In the genomic region with DNA sequence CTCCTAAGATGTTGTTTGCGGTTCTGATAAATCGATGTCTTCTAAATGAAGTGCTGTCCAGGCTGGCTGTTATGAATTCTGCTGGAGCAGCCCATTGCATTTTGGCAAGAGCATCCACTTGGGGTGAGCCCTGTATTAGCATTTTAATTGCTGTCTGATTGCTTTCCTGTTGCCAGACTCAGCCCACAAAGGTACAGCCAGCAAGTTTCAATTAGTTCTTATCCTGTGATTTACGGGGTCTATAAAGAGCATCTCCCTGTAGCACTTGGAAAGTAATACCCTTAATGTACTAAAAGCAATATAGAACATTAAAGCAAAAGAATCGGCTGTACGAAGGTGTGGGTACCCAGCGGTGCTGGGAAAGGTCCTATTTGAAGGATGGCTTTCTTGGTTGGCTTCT, we compare ENCODE assay signal across 36 mouse cellular contexts. TPM values are rescaled to one million over a fixed set of nuclear protein-coding genes. Genes with fewer than 3 reads are reported as not detected.
DNase-seq lines count a peak whose midpoint lies in the region; ATAC-seq and TF ChIP-seq lines count a peak whose summit lies in the region.
"Had no signal": no experiment of that assay in that cellular context is flagged by ENCODE, and none has a peak within 500 bp of the region (broad histone marks: within the 10 kb centered on the region; RNA-seq: fewer than 3 reads in every experiment).

No protein-coding gene starts in this region.

- no peak for TF ChIP-seq POLR2A in thymus, adult 2 months (IDR thresholded peaks at IDR 0.05; ENCODE audit: control insufficient read depth, extremely low read depth, insufficient read depth, low read length, poor library complexity)

- no peak for DNase-seq in kidney, adult 18-20 months
- no peak for DNase-seq in neural tube, embryonic 10.5 days (ENCODE audit: extremely low spot score, low spot score)
- peak; percentile 6 for DNase-seq in hindlimb bud, embryonic 11.5 days (ENCODE audit: extremely low spot score, low read depth, low spot score)
- no peak for DNase-seq in heart, postnatal 36 days
- DNase-seq in thymus, adult 2 months, result no peak
- DNase-seq: adrenal gland, postnatal 25 days; B cell, adult 2 months; cerebellum, adult 8-10 months; cerebellum, postnatal 36 days; gastrocnemius, postnatal 10 days; kidney, adult 9 months; kidney, postnatal 36 days; lung, embryonic 14.5 days; lung, postnatal 14 days; retina, postnatal 1 day; right cerebral cortex, postnatal 14 days; thymus, postnatal 25 days had no signal

- peak; percentile 51; the same call in 1 of the 2 replicates for ATAC-seq in kidney, embryonic 16.5 days (ENCODE audit: low FRiP score, low TSS enrichment)
- peak; percentile 53; the same call in 1 of the 2 replicates for ATAC-seq in neural tube, embryonic 12.5 days (ENCODE audit: low FRiP score, low read depth)
- ATAC-seq: forebrain, embryonic 13.5 days; intestine, embryonic 16.5 days had no signal

- no peaks in the 10 kb centered on the region for H3K9me3 ChIP-seq in kidney, embryonic 16.5 days (ENCODE audit: low read length)
- no peaks in the 10 kb centered on the region for H3K9me3 ChIP-seq in neural tube, embryonic 12.5 days
- H3K9me3 ChIP-seq: forebrain, embryonic 13.5 days; heart, embryonic 10.5 days; heart, embryonic 15.5 days; limb, embryonic 12.5 days; liver, embryonic 15.5 days had no signal

- no peaks in the 10 kb centered on the region for H3K4me1 ChIP-seq in kidney, embryonic 16.5 days (ENCODE audit: insufficient read depth, low read length)
- no peaks in the 10 kb centered on the region for H3K4me1 ChIP-seq in neural tube, embryonic 12.5 days
- H3K4me1 ChIP-seq in thymus, adult 2 months (replicated peaks; ENCODE audit: control insufficient read depth, insufficient read depth, low read length), result no peaks in the 10 kb centered on the region
- H3K4me1 ChIP-seq: forebrain, embryonic 13.5 days; heart, embryonic 10.5 days; heart, embryonic 15.5 days; limb, embryonic 12.5 days; liver, embryonic 15.5 days had no signal

- intact Hi-C loops in heart, postnatal 36 days (cut with DNase I), result no loop called here

- WGBS in kidney, embryonic 16.5 days, result 52% methylated on average over 6 of the region's 6 CpGs
- 71% methylated on average over 6 of the region's 6 CpGs for WGBS in neural tube, embryonic 12.5 days
- WGBS in thymus, adult 2 months, result 91% methylated on average over 6 of the region's 6 CpGs

- no peaks in the 10 kb centered on the region for H3K27me3 ChIP-seq in kidney, embryonic 16.5 days (ENCODE audit: insufficient read depth, low read length)
- no peaks in the 10 kb centered on the region for H3K27me3 ChIP-seq in neural tube, embryonic 12.5 days (replicated peaks)
- no peaks in the 10 kb centered on the region for H3K27me3 ChIP-seq in thymus, adult 2 months (ENCODE audit: control insufficient read depth, insufficient read depth, low read length)
- H3K27me3 ChIP-seq: forebrain, embryonic 13.5 days; heart, embryonic 15.5 days; limb, embryonic 12.5 days; liver, embryonic 15.5 days had no signal

- H3K36me3 ChIP-seq in kidney, embryonic 16.5 days (ENCODE audit: insufficient read depth, low read length), result no peaks in the 10 kb centered on the region
- no peaks in the 10 kb centered on the region for H3K36me3 ChIP-seq in neural tube, embryonic 12.5 days
- no peaks in the 10 kb centered on the region for H3K36me3 ChIP-seq in thymus, adult 2 months (ENCODE audit: control insufficient read depth, insufficient read depth, low read length)
- H3K36me3 ChIP-seq: heart, embryonic 10.5 days; heart, embryonic 15.5 days; limb, embryonic 12.5 days; liver, embryonic 15.5 days had no signal

- H3K27ac ChIP-seq in kidney, embryonic 16.5 days (ENCODE audit: low read length), result no peak overlapping the region
- H3K27ac ChIP-seq in neural tube, embryonic 12.5 days, result no peak overlapping the region
- H3K27ac ChIP-seq in thymus, adult 2 months (ENCODE audit: control insufficient read depth, insufficient read depth, low read length), result no peak overlapping the region
- H3K27ac ChIP-seq: forebrain, embryonic 13.5 days; heart, embryonic 10.5 days; heart, embryonic 15.5 days; layer of hippocampus, adult 2 months; left cerebral cortex, adult 2 months; limb, embryonic 12.5 days; liver, embryonic 15.5 days had no signal

- no peak overlapping the region for H3K9ac ChIP-seq in kidney, embryonic 16.5 days (replicated peaks; ENCODE audit: low read length)
- no peak overlapping the region for H3K9ac ChIP-seq in neural tube, embryonic 12.5 days
- H3K9ac ChIP-seq: forebrain, embryonic 13.5 days; heart, embryonic 15.5 days; limb, embryonic 12.5 days; liver, embryonic 15.5 days; lung, embryonic 14.5 days had no signal

- no peak overlapping the region for H3K4me3 ChIP-seq in kidney, embryonic 16.5 days (ENCODE audit: low read length)
- no peak overlapping the region for H3K4me3 ChIP-seq in neural tube, embryonic 12.5 days
- H3K4me3 ChIP-seq in thymus, adult 2 months (ENCODE audit: control insufficient read depth, insufficient read depth, low read length), result no peak overlapping the region
- H3K4me3 ChIP-seq: forebrain, embryonic 13.5 days; heart, embryonic 10.5 days; heart, embryonic 15.5 days; layer of hippocampus, adult 2 months; left cerebral cortex, adult 2 months; limb, embryonic 12.5 days; liver, embryonic 15.5 days had no signal

- no peak for TF ChIP-seq CTCF in thymus, adult 2 months (IDR thresholded peaks at IDR 0.05; ENCODE audit: borderline replicate concordance, control insufficient read depth, extremely low read depth, insufficient read depth, low read length, poor library complexity)

- H3K4me2 ChIP-seq in kidney, embryonic 16.5 days (replicated peaks; ENCODE audit: low read depth, low read length), result no peak overlapping the region
- H3K4me2 ChIP-seq in neural tube, embryonic 12.5 days (replicated peaks), result no peak overlapping the region
- H3K4me2 ChIP-seq: forebrain, embryonic 13.5 days; heart, embryonic 15.5 days; limb, embryonic 12.5 days; liver, embryonic 15.5 days; lung, embryonic 14.5 days had no signal

RNA-seq across cellular contexts. Expression of a gene that starts 21.7 kb away (rescaled TPM):
- polyA plus RNA-seq in kidney, embryonic 16.5 days (2015; fragmentation: Nextera tagmentation; extraction: Ambion mirVana), result 0.06 TPM in 1 of 2 replicates, not detected in the other
- 0.13 TPM in 1 of 2 replicates, not detected in the other for polyA plus RNA-seq in neural tube, embryonic 12.5 days (2016; fragmentation: Nextera tagmentation; extraction: Ambion mirVana)
- total RNA-seq in heart, postnatal 36 days (2021), result under 1 TPM in 1 of 2 experiments, not detected in 1; 0.08 TPM
- polyA plus RNA-seq in thymus, adult 2 months (2012; rRNA removed), result not detected in 2 replicates
- total RNA-seq: adrenal gland, adult 18-20 months; adrenal gland, postnatal 25 days; gastrocnemius, postnatal 10 days; granulocyte monocyte progenitor cell, adult 5-6 weeks; hematopoietic stem cell, adult 5-6 weeks; layer of hippocampus, adult 2 months; layer of hippocampus, postnatal 14 days; left cerebral cortex, adult 2 months; left cerebral cortex, postnatal 25 days; liver, adult 2 months had no signal
- polyA plus RNA-seq: embryonic facial prominence, embryonic 11.5 days; forebrain, embryonic 13.5 days; heart, embryonic 10.5 days; intestine, embryonic 16.5 days; liver, adult 2 months; liver, embryonic 15.5 days; lung, embryonic 14.5 days; neural tube, embryonic 11.5 days; small intestine, adult 2 months had no signal

RNA-seq across cellular contexts. Expression of a gene that starts 37.7 kb away (rescaled TPM):
- not detected in 2 replicates for polyA plus RNA-seq in kidney, embryonic 16.5 days (2015; fragmentation: Nextera tagmentation; extraction: Ambion mirVana)
- polyA plus RNA-seq in neural tube, embryonic 12.5 days (2016; fragmentation: Nextera tagmentation; extraction: Ambion mirVana), result not detected in 2 replicates
- total RNA-seq in heart, postnatal 36 days (2021), result not detected
- polyA plus RNA-seq in thymus, adult 2 months (2012; rRNA removed), result 0.03 TPM in 1 of 2 replicates, not detected in the other
- total RNA-seq: adrenal gland, adult 18-20 months; adrenal gland, postnatal 25 days; gastrocnemius, postnatal 10 days; granulocyte monocyte progenitor cell, adult 5-6 weeks; hematopoietic stem cell, adult 5-6 weeks; layer of hippocampus, adult 2 months; layer of hippocampus, postnatal 14 days; left cerebral cortex, adult 2 months; left cerebral cortex, postnatal 25 days; liver, adult 2 months had no signal
- polyA plus RNA-seq: embryonic facial prominence, embryonic 11.5 days; forebrain, embryonic 13.5 days; heart, embryonic 10.5 days; heart, embryonic 15.5 days; intestine, embryonic 16.5 days; limb, embryonic 12.5 days; liver, adult 2 months; liver, embryonic 15.5 days; lung, embryonic 14.5 days; neural tube, embryonic 11.5 days; small intestine, adult 2 months had no signal

RNA-seq across cellular contexts. Expression of a gene that starts 53.8 kb away (rescaled TPM):
- polyA plus RNA-seq in kidney, embryonic 16.5 days (2015; fragmentation: Nextera tagmentation; extraction: Ambion mirVana), result not detected in 2 replicates
- polyA plus RNA-seq in neural tube, embryonic 12.5 days (2016; fragmentation: Nextera tagmentation; extraction: Ambion mirVana), result not detected in 2 replicates
- total RNA-seq in heart, postnatal 36 days (2021), result not detected
- not detected in 2 replicates for polyA plus RNA-seq in thymus, adult 2 months (2012; rRNA removed)
- total RNA-seq: adrenal gland, adult 18-20 months; adrenal gland, postnatal 25 days; gastrocnemius, postnatal 10 days; granulocyte monocyte progenitor cell, adult 5-6 weeks; hematopoietic stem cell, adult 5-6 weeks; layer of hippocampus, adult 2 months; layer of hippocampus, postnatal 14 days; left cerebral cortex, adult 2 months; left cerebral cortex, postnatal 25 days; liver, adult 2 months had no signal
- polyA plus RNA-seq: embryonic facial prominence, embryonic 11.5 days; forebrain, embryonic 13.5 days; heart, embryonic 10.5 days; heart, embryonic 15.5 days; intestine, embryonic 16.5 days; limb, embryonic 12.5 days; liver, adult 2 months; liver, embryonic 15.5 days; lung, embryonic 14.5 days; neural tube, embryonic 11.5 days; small intestine, adult 2 months had no signal
